Mouse (Mus musculus): Measurements from ENCODE around the gene 1700001C02Rik.

DNA sequence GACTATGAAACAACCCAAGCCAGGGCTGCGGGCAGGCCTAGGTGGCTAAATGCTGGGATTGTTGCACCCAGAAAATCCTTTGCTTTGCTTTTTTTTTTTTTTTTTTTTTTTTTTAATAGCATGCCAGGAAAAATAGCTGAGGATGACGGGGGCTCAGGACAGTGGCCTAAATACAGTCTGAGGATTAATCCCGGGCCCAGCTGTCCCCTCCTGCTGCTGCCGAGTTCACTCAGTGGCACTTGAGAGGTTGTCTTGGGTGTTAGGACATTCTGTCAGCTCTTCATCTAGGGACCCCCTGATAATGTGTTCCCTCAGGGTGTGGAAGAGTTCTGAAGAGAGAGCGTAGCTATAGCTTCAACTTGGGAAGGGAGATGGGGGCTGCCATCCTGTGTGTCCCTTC lies 61.3 kb downstream of the 1700001C02Rik start:
- TF ChIP-seq EP300 (IDR thresholded peaks at IDR 0.05; ENCODE audit: insufficient read depth, low read depth, low read length) = no peak
- TF ChIP-seq CTCF (IDR thresholded peaks at IDR 0.05; ENCODE audit: low read depth, low read length) = no peak
- TF ChIP-seq POLR2A (IDR thresholded peaks at IDR 0.05; ENCODE audit: insufficient read depth, low read length) = no peak

Measured in ES-Bruce4 (cell line).